Mouse (Mus musculus) A20 (cell line): ENCODE data around the gene Fancd2.

ENCODE experiments used
- DNase-seq: peaks from one replicate; pipeline ENCODE4 v3.0.0-alpha.2; 2011; ENCODE audit warnings: low read depth, low spot score

The Fancd2 gene

DNA sequence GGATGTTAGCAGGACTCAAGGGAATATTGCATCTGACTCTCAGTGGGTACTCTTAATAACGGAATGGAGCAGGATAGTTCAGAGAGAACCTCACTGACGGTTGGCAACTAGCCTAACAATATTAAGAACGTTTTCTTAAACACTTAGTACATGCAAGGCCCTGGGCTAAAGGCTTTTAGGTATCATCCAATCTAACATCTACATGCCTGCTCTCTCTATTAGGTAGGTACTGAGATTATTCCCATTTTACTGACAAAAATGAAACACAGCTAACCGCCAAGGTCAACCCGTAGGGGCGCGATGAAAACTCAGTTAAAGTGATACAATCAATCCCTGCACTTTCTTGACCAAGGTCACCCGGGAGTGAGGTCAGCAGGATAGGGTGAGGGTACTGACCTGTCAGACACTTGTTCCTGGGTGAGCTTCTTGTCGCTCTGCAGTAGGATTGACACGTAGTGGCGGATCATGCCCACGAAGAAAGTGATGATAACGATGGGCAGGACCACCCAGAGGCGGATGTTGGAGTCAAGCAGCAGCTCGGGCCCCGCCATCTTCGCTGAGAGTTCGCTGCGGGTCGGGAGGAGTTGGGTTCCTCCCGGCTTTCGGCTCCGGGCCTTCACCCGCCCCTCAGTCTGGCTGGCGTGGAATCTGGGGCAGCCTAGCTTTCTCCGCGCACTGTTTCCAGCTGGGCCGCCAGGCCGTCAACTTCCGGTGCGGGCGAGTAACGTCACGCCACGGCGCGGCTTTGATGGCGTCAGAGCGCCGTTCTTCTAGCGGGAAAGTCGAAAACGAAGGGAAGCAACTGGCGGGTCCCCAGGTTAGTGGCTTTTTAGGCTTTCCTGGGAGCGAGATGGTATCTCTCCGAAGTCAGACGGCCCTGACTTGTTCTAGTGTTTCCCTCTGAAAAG is at the start of gene Fancd2, which contains the start of gene Emc3:
TSS of gene Fancd2 (plus strand) at position 751 of the 908 bp plus-strand sequence.
TSS of gene Emc3 (minus strand) at position 721 of the 908 bp plus-strand sequence.
- DNase-seq = peak; percentile 91

DNA sequence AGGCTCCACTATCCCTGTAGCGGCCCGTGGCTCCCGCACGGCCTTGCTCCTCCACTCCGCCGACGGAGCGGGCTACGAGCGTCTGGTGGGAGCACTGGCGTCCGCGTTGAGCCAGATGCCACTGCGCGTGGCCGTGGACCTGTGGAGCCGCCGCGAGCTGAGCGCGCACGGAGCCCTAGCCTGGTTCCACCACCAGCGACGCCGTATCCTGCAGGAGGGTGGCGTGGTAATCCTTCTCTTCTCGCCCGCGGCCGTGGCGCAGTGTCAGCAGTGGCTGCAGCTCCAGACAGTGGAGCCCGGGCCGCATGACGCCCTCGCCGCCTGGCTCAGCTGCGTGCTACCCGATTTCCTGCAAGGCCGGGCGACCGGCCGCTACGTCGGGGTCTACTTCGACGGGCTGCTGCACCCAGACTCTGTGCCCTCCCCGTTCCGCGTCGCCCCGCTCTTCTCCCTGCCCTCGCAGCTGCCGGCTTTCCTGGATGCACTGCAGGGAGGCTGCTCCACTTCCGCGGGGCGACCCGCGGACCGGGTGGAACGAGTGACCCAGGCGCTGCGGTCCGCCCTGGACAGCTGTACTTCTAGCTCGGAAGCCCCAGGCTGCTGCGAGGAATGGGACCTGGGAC is 48.9 kb upstream of the Fancd2 start:
- DNase-seq = no peak

DNA sequence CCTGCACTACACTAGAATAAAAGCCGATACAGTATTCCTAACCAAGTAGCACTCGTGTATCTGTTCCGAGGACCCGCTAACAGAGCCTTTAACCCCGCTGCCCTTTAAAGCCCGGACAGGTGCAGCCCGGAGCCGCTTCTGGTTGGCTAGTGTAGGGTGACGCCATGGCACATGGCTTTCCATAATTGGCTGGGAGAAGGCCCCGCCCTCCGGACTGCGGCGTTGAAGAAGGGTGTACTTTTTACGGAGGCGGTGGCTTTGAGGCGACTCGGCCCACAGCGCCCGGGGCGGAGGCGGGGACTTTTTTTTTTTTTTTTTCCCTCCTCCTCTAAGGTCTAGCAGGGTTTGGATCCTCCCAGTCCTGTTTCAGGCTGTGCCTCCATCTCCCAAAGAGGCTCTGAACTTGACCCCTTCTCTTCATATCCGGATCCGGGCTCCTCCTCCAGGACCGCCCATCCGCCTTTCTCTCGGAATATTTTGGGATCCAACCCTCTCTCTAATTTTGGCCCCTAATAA is 48.3 kb upstream of the Fancd2 start, which contains the start of gene Creld1:
TSS of gene Creld1 (plus strand) at position 198 of the 516 bp plus-strand sequence.
- peak; percentile 97 for DNase-seq

DNA sequence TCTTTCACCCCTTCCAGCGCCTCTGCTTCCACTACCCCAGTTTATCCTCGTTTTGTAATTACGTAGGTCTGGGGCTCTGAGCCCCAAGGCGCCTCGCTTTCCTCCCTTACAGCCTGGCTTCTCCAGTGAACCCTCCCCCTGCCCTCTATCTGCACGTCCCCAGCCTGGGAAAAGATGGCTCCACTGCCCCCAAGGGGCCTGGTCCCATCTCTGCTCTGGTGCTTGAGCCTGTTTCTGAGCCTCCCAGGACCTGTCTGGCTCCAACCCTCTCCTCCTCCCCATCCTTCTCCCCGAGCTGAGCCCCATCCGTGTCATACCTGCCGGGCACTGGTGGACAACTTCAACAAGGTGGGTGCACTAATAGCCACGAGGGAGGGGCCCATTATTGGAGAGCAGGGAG is 47.8 kb upstream of the Fancd2 start:
- DNase-seq = peak; percentile 54

DNA sequence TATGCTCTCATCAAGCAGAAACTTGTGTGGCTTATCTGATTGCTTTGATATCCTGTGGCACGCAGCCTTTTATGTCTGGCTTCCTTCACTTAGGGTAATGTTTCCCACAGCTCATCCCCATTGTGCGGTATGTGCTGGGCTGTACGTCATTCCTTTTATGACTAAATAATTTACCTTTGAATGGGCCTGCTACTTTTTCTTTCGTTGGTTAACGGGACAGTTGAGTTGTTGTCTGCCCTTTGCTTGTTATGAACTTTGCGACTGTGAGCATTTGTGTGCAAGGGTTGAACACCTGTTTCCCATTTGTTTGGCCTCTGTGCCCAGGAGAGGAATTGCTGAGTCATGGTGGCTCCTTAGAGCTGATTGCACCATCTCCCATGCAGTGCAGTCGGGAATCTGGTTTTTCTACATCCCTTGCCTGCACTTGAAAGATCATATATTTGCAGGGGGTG is 44.3 kb upstream of the Fancd2 start:
- peak; percentile 35 for DNase-seq

DNA sequence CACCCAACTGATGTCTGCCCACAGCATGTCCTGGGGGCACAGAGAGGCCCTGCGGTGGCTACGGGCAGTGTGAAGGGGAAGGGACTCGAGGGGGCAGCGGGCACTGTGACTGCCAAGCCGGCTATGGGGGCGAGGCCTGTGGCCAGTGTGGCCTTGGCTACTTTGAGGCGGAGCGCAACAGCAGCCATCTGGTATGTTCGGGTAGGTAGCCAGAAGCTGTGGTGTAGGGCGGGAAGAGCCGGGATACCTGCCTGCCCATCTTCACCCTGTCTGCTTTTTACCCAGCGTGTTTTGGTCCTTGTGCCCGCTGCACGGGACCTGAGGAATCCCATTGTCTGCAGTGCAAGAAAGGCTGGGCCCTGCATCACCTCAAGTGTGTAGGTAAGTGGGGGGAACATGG is 42.1 kb upstream of the Fancd2 start:
- no peak for DNase-seq

DNA sequence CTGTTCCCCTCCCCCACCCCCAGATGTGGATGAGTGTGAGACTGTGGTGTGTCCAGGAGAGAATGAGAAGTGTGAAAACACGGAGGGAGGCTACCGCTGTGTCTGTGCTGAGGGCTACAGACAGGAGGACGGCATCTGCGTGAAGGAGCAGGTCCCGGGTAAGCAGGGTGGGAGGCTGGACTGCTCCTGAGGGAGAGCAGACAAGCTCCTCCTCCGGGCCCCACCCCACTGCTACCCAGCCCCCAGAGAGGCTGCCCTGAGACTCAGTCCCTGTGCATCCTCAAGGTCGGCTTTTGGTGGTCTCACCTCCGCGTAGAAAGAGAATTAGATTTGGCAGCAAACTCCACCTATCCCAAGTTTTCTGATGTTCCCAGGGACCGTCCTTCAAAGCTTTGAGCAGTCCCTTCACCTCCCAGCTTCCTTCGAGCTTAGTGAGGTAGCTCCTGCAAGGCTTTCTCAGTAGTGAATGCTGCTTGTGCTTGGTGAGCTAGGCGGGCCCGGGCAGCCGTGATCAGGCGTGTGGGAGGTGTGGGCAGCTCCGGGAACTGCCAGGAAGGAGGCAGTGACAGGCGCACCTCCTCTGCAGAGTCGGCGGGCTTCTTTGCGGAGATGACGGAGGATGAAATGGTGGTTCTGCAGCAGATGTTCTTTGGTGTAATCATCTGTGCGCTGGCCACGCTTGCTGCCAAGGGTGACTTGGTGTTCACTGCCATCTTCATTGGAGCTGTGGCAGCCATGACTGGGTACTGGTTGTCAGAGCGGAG is 39.2 kb upstream of the Fancd2 start:
- no peak for DNase-seq

DNA sequence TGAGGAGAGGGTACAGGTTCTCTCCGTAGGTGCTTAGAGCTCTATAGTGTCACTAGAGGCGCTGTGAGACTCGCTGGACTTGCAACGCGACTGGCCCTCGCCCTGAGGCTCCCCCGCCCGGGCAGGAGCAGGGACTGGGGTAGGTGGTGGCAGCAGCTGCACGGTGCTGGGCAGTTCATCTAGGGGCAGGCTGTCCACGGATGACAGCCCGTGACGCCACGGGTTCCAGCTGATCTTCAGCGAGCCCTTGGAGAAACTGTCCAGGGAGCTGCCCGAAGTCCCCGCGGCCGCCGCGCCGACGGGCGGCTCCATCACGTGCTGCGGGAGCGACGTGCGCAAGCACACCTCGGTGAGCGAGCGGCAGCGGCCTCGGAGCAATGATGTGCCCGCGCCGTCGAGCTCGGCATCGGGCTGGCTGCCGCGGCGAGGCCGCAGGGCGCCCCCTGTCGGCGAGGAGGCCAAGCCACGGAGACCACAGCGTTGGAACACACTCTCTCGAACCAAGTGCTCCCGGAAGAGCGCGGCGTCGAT is 37.2 kb upstream of the Fancd2 start:
- DNase-seq = peak; percentile 81

DNA sequence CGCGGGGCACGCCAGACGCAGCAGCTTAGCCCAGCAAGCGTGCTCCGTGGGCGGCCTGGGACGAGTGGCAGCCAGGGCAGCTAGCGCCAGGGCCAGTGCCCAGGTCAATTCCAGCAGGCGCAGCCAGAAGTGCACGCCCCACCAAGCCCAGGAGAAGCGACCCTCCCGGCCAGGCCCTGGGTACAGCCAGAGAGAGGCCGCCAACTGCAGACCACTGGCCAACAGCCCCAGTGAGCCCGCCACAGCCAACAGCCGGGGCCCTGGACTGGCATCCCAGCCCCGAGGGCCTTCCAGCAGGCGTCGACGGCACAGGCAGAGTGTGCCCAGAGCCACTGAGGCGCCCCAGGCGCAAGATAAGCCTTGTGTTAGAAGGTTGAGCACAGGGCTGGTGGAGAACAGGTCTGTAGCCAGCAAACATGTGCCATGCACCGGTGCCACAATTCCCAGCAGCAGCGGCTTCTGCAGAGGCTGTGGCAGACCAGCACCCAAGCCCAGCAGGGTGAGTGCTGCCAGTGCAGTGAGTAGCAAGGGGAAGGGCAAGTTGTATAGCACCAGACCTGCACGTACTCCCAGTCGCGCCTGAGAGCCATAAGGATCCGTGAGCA is 36.3 kb upstream of the Fancd2 start:
- no peak for DNase-seq

DNA sequence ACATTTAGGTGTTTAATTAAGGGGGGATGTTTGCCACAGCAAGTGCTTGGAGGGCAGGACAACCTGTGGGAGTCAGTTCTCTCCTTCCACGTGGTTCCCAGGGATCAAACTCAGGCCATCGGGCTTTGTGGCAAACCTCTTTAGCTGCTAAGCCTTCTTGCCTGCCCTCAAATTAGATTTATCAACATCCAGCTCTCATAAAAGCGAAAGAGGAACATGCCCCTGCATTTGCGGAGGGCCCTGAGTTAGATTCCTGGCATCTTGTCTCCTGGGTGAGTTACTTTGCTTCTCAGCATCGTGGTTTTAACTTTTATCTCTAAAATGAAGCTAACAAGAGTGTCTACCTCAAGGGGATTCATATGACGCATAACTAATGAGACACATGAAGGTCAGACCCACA is 32.1 kb upstream of the Fancd2 start:
- DNase-seq = peak; percentile 75

DNA sequence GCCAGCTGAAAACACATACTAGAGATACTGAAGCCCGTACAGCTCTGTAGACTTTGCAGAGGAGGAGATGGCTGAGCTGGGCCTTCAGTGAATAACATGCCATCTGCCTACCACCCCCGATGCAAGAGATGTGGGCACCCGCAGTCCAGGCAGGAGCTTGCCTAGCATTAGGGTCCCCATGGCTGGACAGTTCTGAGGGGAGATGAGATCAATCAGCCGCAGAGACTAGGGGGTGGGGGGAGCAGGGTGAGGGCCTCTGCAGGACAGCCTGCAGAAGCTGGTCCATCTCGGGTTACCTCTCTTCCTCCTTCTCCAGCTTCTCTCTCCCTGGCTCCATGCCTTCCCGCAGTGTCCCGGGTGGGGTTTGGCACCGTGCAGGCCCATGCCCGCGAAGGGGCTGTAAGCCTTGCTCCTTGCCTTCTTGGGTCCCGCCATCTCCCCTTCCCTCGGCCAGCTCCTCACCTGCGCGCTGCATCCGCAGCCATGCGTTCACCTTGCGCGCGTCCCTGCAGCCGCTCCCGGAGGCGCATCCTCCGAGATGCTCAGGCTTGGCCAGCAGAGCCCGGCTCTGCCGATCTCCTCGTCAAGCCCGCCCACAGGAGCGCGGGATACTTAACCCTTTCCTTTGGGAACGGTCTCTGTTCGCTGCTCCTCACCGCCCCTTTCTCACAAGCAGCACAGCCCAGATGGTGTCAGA is 29.9 kb upstream of the Fancd2 start, which contains the start of gene Prrt3:
TSS of gene Prrt3 (minus strand) at position 544 of the 697 bp plus-strand sequence.
- no peak for DNase-seq

DNA sequence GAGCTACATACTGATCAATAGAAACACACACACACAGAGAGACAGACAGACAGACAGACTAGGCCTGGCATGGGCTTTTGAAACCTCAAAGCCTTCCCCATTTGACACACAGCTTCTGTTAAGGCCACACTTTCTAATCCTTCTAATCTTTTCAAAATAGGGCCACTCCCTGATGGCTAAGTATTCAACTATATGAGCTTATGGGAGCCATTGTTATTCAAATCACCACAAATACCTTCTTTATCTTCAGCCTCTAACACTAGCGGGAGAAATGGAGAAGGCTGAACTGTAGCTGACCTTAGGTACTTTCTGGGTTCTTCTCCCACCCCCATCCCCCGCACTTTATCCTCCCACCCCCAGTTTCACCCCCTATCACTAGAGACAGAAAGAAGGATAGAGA is 28.7 kb upstream of the Fancd2 start:
- no peak for DNase-seq

DNA sequence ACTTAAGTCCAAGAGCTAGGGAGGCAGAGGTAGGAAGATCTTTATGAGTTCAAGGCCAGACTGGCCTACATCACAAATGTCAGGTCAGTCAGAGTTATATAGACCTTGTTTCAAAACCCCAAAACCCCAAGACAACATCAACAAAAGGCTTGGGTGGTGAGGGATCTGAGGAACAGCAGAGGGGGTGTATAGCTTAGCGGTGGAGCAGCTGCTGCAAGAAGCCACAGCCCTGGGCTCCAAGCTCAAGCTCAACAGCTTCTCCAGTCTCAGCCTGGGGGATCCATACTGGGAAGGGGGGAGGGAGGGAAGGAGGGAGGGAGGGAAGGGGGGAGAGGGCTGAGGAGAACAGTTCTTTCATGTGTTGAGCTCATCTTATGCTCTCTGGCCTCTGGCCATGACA is 25.8 kb upstream of the Fancd2 start:
- DNase-seq = no peak

DNA sequence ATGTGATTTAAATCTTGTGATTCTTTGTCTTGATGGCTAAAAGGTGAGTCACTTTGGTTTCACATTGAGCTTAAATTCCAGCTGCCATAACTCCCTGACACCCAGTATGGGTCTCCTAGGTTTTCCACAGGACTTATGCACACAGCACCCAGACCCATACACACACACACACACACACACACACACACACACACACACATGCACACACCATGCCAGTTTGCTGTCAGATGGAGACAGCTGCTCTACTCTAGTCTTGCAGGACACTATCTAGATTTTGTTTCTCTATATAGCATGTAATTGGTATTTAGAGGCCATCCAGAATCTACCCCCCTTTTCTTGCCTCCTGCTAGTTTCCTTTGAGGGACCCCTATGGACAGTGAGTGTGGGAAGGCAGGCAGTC is 24.4 kb upstream of the Fancd2 start:
- DNase-seq = no peak

DNA sequence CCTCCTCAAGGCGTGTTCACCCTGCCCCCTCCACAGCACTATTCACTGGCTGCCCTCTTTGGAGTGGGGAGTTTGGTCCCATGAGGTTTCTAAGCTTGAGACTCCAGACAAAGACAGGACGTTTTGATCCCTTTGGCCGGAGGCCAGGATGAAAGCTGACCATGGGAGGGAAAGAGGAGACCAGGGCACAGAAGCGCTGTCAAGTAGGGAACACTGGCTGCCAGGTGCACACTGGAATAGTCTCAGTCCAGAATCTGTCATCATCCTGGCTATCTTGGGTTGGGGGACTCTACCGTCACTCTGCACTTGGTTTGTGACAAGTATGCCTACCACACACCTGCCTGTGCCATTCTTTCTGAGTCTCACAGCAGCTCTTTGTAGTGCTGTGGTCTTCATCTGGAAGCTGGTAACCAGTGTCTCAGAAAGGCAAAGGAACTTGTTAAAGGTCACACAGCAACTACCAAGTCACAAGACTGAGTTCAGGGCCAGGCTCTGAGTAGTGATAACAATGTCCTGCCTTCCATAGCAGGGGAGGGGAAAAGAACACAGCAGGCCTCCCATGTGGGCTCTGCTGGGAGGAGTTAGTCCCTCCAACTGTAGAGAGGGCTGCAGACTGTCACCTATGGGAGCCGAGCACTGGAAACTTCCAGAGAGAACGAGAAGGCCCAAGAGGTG is 23.1 kb upstream of the Fancd2 start:
- DNase-seq = no peak

DNA sequence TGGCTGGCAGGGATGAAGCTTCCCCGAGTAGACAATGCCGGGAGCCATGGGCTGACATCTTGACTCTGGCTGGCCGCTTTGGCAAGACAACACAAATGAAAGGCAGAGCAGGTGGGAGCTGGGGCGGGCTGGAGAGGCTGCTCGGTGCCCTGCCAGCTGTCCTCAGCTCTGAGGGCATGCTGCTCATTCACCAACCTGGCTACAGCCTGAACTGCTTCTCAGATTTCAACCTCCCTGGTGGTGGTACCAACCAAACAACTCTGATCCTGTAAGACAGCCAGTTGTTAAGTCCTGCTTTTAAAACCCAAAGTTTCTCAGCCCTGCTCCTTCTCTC is 22.6 kb upstream of the Fancd2 start:
- no peak for DNase-seq

DNA sequence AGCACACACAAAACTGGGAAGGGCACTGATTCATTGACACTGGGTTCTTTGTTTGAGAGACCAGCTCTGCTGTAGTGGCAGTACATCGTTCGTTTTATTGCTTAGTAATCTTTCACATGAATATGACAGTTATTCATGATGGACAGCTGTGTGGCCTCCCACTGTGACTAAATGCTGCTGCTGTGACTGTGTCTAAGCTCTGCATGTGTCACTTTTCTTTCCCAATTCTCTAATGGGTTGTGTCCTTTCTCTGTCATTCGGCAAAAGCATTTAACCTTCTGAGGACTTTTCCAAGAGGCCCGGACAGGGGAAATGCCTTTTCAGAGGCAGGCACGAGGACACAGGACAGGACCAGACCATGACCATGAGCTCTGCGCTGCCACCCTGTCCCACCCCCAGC is 17.5 kb upstream of the Fancd2 start:
- DNase-seq = no peak

DNA sequence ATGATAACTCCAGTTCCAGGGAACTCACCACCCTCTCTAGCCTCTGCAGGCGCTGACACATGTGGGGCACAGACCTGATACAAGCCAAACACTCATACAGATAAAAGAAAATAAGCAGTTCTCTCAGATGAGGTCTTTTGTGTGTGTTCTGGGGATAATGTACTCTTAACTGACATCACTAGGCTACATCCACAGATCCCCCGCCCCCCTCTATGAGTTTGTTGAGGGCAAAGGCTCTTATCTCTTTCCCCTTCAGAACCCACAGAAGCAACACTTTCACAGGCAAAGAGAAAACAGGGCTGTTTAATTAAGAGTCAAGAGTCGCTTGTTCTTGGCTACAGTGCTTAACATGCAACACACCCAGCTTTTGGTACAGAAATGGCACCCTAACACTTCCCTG is 16.9 kb upstream of the Fancd2 start:
- no peak for DNase-seq

DNA sequence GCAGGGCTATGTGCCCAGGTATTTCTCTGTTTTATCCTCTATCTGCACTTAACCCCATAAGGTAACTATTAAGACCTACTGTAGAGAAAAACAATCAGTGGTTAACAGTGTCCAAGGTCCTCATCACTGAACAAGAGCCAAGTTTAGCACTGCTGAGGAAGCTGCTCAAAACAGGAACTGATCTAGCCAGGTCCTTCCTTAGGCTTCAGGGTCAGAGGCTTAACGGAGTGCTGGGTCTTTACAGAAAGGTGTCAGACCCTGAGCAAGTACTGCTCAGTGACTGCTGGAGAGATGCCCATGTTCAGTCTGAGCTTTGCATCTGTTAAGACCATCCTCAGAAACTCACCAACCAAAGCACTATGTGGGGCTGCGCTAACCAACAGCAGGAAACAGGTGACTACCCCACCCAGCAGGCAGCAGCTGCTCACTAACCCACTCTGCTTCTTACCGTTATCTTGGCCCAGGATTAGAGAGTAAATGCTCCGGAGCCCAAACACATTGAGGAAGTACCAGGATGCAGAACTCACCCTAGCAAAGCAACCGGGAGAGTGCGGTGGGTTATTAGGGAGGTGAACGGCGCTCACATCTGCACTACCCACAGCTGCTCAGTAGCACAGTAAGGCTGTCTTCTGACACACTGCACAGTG is 13.9 kb upstream of the Fancd2 start:
- DNase-seq = no peak

DNA sequence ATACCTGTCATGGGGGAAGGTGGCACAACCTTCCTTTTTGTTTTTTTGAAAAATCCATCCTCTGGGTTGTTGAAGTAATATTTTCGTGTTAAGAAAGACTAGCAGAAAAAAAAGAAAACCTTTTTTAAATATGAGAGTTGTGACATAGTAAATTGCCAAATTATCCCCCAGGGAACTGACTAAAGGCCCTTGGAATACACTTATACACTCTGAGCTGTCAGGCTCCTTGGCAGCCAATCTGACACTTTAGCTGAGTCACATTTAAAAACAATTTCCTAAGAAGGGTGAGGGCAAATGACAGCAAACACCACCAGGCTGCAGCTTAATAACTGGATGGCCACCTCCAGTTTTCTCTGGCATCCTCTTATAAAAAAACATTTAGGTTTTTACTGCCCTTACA is 9.2 kb upstream of the Fancd2 start:
- DNase-seq = no peak
